Comparison of ENCODE assay signal across 10 mouse cellular contexts in the genomic region with DNA sequence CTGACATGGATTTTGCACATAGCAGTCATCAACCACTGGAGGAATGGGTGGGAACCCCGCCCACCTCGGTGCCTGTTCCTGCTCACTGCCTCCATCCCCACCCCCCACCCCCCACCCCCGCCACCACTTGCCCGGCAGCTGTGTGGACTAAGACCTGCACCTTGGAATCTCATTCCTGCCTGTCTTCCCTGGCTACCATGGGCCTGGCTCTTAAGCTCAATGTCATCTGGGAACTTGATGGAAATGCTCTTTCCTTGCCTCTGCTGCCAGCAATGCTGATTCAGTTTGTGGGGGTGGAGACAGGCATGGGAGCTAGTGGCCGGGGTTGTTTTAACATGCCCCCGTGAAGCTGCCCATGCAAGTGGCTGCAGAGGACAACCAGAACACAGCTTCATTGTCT. TPM values are rescaled to one million over a fixed set of nuclear protein-coding genes. Genes with fewer than 3 reads are reported as not detected.
DNase-seq lines count a peak whose midpoint lies in the region; ATAC-seq lines count a peak whose summit lies in the region.
"Had no signal": no experiment of that assay in that cellular context is flagged by ENCODE, and none has a peak within 500 bp of the region (broad histone marks: within the 10 kb centered on the region; RNA-seq: fewer than 3 reads in every experiment).

No protein-coding gene starts in this region.

- no peaks in the 10 kb centered on the region for H3K27me3 ChIP-seq in heart, embryonic 10.5 days (ENCODE audit: insufficient read depth, poor library complexity, severe bottlenecking)
- H3K27me3 ChIP-seq in embryonic facial prominence, embryonic 12.5 days: no peaks in the 10 kb centered on the region
- H3K27me3 ChIP-seq: midbrain, embryonic 15.5 days had no signal

- no peaks in the 10 kb centered on the region for H3K36me3 ChIP-seq in heart, embryonic 10.5 days
- H3K36me3 ChIP-seq in embryonic facial prominence, embryonic 12.5 days: no peaks in the 10 kb centered on the region
- H3K36me3 ChIP-seq: midbrain, embryonic 15.5 days had no signal

- peaks cover 15% of the 10 kb centered on the region for H3K4me1 ChIP-seq in heart, embryonic 10.5 days
- H3K4me1 ChIP-seq in embryonic facial prominence, embryonic 12.5 days: peaks cover 11% of the 10 kb centered on the region

- no peaks in the 10 kb centered on the region for H3K9me3 ChIP-seq in heart, embryonic 10.5 days
- H3K9me3 ChIP-seq in embryonic facial prominence, embryonic 12.5 days: no peaks in the 10 kb centered on the region
- H3K9me3 ChIP-seq: midbrain, embryonic 15.5 days had no signal

- H3K4me3 ChIP-seq in heart, embryonic 10.5 days: 0 out of 2 replicates have a peak overlapping the region, but pooled peaks have one; percentile 0
- H3K4me3 ChIP-seq in embryonic facial prominence, embryonic 12.5 days: no peak overlapping the region
- H3K4me3 ChIP-seq: midbrain, embryonic 15.5 days had no signal

- H3K9ac ChIP-seq in embryonic facial prominence, embryonic 12.5 days: no peak overlapping the region
- H3K9ac ChIP-seq: midbrain, embryonic 15.5 days had no signal

- H3K27ac ChIP-seq in heart, embryonic 10.5 days: peak overlapping the region; percentile 2; the same call in 1 of the 2 replicates
- 0 out of 2 replicates have a peak overlapping the region, but pooled peaks have one; percentile 31 for H3K27ac ChIP-seq in embryonic facial prominence, embryonic 12.5 days
- H3K27ac ChIP-seq: midbrain, embryonic 15.5 days had no signal

- no peak for DNase-seq in heart, embryonic 10.5 days (ENCODE audit: low spot score)
- no peak for DNase-seq in heart, postnatal 14 days
- DNase-seq in 3T3-L1 (ENCODE audit: low read depth, low spot score): peak; percentile 79
- peak; percentile 32 to 75 for DNase-seq in kidney, postnatal 25 days
- no peak for DNase-seq in cerebellum, adult 11-12 months
- no peak for DNase-seq in B cell, adult 2 months
- DNase-seq: thymus, postnatal 14 days had no signal

- WGBS in heart, embryonic 10.5 days: 29% methylated on average over 6 of the region's 6 CpGs
- 29% methylated on average over 6 of the region's 6 CpGs for WGBS in embryonic facial prominence, embryonic 12.5 days

- intact Hi-C loops in heart, postnatal 14 days (cut with DNase I): no loop called here

- no peak for ATAC-seq in embryonic facial prominence, embryonic 12.5 days (ENCODE audit: insufficient number of reproducible peaks, insufficient read depth, low FRiP score, low TSS enrichment)
- ATAC-seq in inflammation-experienced regulatory T-cells, adult 6 months: no peak
- ATAC-seq: midbrain, embryonic 15.5 days had no signal

- 0 out of 2 replicates have a peak overlapping the region, but pooled peaks have one; percentile 10 for H3K4me2 ChIP-seq in embryonic facial prominence, embryonic 12.5 days (replicated peaks)
- H3K4me2 ChIP-seq: midbrain, embryonic 15.5 days had no signal

RNA-seq across cellular contexts. Expression of gene Trim2, which starts 17.3 kb away (rescaled TPM):
- 7.1 and 8.0 TPM in 2 replicates for polyA plus RNA-seq in heart, embryonic 10.5 days (2016; fragmentation: Nextera tagmentation; extraction: Ambion mirVana)
- 1 to 10 TPM; 6.9 to 8.5 TPM for total RNA-seq in heart, postnatal 14 days (2021)
- 38.2 and 39.2 TPM in 2 replicates for polyA plus RNA-seq in embryonic facial prominence, embryonic 12.5 days (2016; fragmentation: Nextera tagmentation; extraction: Ambion mirVana)
- polyA plus RNA-seq in inflammation-experienced regulatory T-cells, adult 6 months (2017; shearing (Covaris generic)): 1 to 10 TPM; 3.1 to 5.0 (median 4.8) TPM

Comparison
In these comparisons a context has a peak if more than half of its experiments do, and no peak if none do; other contexts are left out.
1. DNase-seq: peak in 3T3-L1 (single experiment) and kidney, postnatal 25 days (2 of 2); none in heart, embryonic 10.5 days (single experiment), heart, postnatal 14 days (0 of 2), cerebellum, adult 11-12 months (single experiment) and B cell, adult 2 months (0 of 2).